Mouse (Mus musculus) CD4-positive, CD25-positive, alpha-beta regulatory T cell, adult 9 weeks (primary cell): ENCODE data around the gene Hes3. TPM values are rescaled to one million over a fixed set of nuclear protein-coding genes. Genes with fewer than 3 reads are reported as not detected.

Source experiments
- polyA plus RNA-seq: library from polyadenylated mRNA; unstranded; fragments of 100-300 nt; shearing (Covaris generic); gene quantifications from one replicate; pipeline ENCODE4 v1.2.1, GENCODE M21; 2017

Hes3 gene
- polyA plus RNA-seq: not detected

DNA sequence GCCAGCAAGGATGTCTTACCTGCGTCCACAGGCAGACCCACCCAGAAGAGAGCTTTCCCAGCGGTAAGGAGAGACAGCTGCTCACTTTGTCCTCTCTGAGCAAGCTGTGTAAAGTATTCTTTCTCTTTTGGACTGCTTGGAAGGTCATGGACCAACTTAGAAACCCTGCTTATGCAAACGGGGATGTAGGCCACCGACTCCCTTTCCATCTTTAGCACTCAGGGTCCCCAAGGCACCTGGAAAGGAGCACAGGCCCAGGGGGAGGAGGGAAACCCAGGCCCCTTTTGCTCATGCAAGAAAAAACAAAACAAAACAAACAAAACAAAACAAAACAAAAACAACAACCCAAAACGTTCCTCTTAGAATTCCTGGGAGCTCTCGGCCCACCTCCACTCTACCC lies at the start of gene Hes3:
Hes3 (minus strand) TSS at position 101 of the 400 bp plus-strand sequence.

DNA sequence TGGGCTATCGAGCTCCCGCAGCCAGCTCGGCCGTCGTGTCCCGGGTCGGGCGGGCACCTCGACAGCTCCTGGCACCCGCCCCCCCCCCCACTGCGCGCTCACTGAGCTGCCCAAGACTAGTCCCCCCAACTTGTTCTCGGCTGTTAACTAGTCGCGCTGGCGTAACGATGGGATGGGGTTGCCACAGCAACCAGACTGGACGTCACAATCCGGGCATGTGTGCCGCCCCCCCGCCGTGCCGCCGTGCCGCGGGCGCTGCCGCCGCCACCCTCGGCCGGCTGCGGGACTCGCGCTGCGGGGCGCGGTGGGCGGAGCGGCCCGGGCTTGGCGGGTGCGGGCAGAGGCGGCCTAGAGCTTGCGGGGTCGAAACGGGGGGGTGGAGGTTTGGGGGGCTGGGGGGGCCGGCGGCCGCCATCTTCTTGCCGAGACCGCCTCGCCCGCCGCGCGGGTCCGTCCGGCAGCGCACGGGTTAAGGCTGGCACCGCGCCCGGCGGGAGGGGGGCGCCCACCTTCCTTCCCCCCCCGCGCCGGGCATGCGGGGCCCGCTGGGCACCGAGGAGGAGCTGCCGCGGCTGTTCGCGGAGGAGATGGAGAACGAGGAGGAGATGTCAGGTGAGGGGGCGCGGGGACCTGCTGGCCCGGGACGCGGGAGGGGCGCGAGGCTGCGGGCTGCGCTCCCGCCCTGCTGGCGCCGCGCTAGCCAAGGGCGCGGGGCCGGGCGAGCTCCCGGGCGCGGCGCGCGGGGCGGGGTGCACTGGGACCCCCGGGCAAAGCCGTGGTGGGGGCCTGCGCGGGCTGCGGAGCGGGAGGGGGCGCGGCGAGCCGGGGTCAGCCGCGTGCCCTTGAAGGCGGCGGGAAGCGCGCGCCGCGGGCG lies 47.2 kb upstream of the Hes3 start, which contains the start of gene Chd5:
Chd5 (plus strand) TSS at position 233 of the 874 bp plus-strand sequence.

DNA sequence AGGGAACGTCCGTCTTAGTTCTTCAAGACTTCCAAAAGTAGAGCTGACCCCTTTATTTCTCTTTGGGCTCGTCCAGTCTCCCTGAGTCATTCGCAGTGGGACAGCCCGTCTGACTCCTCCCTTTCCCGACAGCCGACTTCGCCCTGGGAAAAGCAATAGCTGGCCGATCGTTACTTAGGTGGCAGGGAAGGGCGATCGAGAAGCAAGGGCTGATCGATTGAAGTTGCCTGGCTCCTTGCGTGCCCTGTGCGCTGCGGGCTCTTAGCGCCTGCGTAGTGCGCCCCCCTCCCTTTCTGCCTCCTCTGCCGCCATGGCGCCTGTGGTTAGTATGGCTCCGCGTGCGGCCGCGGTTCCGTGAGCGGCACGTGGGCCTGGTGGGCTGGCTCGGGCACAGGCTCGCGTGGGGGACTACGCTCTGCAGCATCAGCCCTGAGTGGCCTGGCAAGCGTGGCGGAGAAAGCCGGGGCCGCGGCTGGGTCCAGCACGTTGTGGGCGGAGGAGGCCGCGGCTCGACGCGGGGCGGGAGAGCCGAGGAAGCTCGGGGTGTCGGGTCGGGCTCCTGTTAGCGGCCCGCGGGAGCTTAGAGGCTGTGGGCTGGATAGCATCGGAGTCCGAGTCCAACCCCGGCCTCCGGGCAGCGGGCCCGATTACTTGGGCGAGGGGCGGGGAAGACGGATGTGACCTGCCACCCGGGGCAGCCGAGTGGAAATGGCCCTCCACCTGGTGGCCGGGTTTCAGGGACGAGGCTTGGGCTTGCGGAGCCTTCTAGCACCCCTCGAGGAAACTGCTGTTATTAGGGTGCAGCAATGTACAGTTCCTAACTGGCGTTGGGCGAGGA lies 34.3 kb upstream of the Hes3 start, which contains the start of gene Rpl22:
Rpl22 (plus strand) TSS at position 169 of the 838 bp plus-strand sequence.

DNA sequence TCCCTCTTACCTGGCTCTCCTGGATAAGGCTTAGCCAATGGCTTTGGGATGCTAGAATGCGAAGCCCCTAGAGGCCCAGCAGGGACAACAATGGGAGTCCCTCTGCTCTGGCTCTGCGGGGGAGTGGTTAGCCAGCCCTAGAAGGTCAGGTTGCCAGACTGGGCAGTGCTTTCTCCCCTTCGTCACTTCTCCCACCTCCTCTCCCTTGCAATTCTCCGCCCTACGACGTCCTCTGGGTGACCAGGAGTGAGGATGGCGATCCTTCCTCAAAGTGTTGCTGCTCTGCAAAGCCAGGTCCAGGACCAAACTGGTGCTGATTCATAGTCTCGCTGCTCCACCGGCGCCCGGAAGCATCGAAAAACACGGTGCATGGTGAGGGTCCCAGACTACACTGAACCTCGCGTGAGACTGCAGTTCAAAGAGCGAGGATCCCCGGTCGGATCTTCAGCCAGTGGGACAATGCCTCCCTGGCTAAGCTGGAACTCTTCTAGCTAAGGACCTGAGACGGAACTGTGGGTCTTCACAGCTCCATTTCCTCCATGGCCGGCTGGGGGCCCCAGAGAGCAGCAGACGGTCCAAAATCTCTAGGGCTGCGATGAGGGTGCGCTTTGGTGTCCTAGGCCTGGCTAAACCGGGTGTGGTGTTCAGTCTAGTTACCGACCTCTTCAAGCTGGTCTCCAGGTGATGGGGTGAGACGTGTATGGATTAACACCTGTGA lies 27.2 kb upstream of the Hes3 start, which contains the start of gene Rnf207:
Rnf207 (minus strand) TSS at position 477 of the 718 bp plus-strand sequence.

DNA sequence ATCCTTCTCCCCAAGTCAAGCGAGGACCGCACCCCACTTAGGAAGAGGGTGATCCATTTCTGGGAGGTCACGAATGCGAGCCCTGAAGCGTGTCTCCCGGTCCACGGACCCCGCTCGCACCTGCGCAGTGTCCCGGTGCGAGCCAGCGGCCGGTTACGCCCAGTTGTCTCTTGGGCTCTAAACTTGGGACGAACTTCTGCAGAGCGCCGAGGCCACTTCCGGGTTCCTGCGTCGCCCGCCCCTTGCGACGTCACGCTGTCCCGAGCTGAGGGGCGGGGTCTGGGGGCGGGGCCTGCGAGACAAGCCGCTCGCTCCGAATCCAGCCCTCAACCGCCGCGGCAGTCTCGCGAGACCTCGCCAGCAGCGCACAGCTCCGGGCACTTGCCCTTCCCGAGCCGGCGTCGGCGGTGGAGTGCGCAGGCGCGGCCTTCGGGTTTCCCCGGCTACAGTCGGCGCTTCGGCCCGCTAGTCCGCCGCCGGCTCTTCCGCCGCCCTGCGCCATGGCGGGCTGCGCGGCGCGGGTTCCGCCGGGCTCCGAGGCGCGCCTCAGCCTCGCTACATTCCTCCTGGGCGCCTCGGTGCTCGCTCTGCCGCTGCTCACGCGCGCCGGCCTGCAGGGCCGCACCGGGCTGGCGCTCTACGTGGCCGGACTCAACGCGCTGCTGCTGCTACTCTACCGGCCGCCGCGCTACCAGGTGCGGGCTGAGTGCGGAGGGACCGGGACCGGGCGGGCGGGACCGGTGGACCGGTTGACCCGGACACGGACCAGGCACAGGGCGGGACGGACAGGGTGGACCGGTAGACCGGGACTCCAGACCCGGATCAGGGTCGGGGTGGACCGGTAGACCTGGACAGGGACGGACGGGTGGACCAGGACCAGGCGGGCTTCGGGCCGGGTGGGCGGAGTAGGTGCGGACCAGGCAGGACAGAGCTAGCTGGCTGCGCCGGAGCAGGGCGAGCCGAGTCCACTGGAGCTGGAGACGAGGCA lies 5.7 kb upstream of the Hes3 start, which contains the start of gene Icmt:
Icmt (plus strand) TSS at position 354 of the 988 bp plus-strand sequence.

DNA sequence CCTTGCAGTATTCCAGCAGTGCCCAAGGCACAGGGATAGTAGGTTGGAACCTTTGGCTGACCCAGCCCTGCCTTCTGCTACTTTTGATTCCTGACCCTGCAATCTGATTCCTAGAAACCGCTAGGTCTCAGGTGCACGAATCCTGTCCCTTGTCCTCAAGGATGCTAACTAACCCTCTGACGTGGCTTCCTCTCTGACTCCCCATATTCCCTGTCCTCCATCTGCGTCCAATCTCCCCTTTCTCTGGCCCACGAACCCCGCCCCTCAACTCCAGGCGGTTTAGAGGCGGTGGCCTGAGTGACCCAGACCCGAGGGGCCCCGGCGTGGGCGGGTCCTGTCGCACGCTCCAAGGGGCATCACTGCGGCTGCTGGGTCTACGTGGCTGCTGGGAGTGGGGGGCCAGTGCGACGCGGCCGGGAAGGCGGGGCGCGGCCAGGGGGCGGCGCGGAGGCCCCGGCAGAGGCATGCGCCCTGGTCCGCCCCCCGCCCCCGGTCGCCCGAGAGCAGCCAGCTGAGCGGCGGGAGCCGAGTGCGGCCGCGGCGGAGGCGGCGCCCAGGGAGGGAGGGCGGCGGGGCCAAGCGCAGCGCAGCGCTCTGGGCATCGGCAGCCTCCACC lies 17.7 kb downstream of the Hes3 start, which contains the start of gene Gpr153:
Gpr153 (plus strand) TSS at position 612 of the 616 bp plus-strand sequence.

Other genes with a start within 250 kb of the Hes3 start
- 4.3 TPM for gene Plekhg5, start 219.2 kb downstream of the Hes3 start, polyA plus RNA-seq
- 221 TPM for gene Tnfrsf25, start 175.7 kb downstream of the Hes3 start, polyA plus RNA-seq
- gene Espn, start 139.3 kb downstream of the Hes3 start, polyA plus RNA-seq: 14.8 TPM
- gene Hes2, start 132.8 kb downstream of the Hes3 start, polyA plus RNA-seq: not detected
- gene Acot7, start 113.5 kb downstream of the Hes3 start, polyA plus RNA-seq: 84.5 TPM
- not detected for gene Gpr153, start 17.4 kb downstream of the Hes3 start, polyA plus RNA-seq
- gene Icmt, start 5.6 kb upstream of the Hes3 start, polyA plus RNA-seq: 3.9 TPM
- gene Rnf207, start 27.3 kb upstream of the Hes3 start, polyA plus RNA-seq: 0.25 TPM
- 633 TPM for gene Rpl22, start 34.1 kb upstream of the Hes3 start, polyA plus RNA-seq
- gene Chd5, start 47.0 kb upstream of the Hes3 start, polyA plus RNA-seq: 0.04 TPM
- gene Nphp4, start 185.0 kb upstream of the Hes3 start, polyA plus RNA-seq: 0.88 TPM
- 146 TPM for gene Kcnab2, start 186.2 kb upstream of the Hes3 start, polyA plus RNA-seq